Mouse (Mus musculus) forebrain, embryonic 13.5 days (tissue): ENCODE measurements around the gene Nme8. TPM values are rescaled to one million over a fixed set of nuclear protein-coding genes. Genes with fewer than 3 reads are reported as not detected.

Experiments
- ATAC-seq: fragments of 200-750 bp; cut with Nextera tagmentation; 2 replicates; pipeline ENCODE4 v1.8.0; 2017
- H3K27ac ChIP-seq: fragments of 300-500 bp; sonication (generic); 2 replicates; pipeline ENCODE4 v1.5.1; 2015; ENCODE audit warnings: inconsistent platforms, mild to moderate bottlenecking, moderate library complexity
- H3K27me3 ChIP-seq: fragments of 300-500 bp; sonication (generic); 2 replicates; pipeline ENCODE4 v1.6.1; 2015; ENCODE audit warnings: mild to moderate bottlenecking, inconsistent platforms
- H3K36me3 ChIP-seq: fragments of 300-500 bp; sonication (generic); 2 replicates; pipeline ENCODE4 v1.6.1; 2015; ENCODE audit warnings: mild to moderate bottlenecking, inconsistent platforms; ENCODE audit not compliant: poor library complexity, severe bottlenecking
- H3K4me1 ChIP-seq: fragments of 300-500 bp; sonication (generic); 2 replicates; pipeline ENCODE4 v1.6.1; 2015; ENCODE audit warnings: inconsistent platforms
- H3K4me2 ChIP-seq: fragments of 300-500 bp; sonication (generic); 2 replicates; pipeline ENCODE4 v1.6.1; 2015; ENCODE audit warnings: inconsistent platforms, mild to moderate bottlenecking, moderate library complexity
- H3K4me3 ChIP-seq: fragments of 300-500 bp; sonication (generic); 2 replicates; pipeline ENCODE4 v1.5.1; 2015; ENCODE audit warnings: mild to moderate bottlenecking, inconsistent platforms
- H3K9ac ChIP-seq: fragments of 300-500 bp; sonication (generic); 2 replicates; pipeline ENCODE4 v1.6.1; 2015; ENCODE audit warnings: mild to moderate bottlenecking, inconsistent platforms
- H3K9me3 ChIP-seq: fragments of 300-500 bp; sonication (generic); replicated peaks from 2 replicates; pipeline ENCODE4 v1.6.1; 2016; ENCODE audit warnings: inconsistent platforms
- WGBS: fragments of 180-500 bp; shearing (Covaris S2); methylation state at CpG from one replicate; pipeline ENCODE4 v1.1.7; 2015; 5-methylcytosine and 5-hydroxymethylcytosine counted together
- polyA plus RNA-seq: library from polyadenylated mRNA; unstranded; fragments of >200 nt; fragmentation: Nextera tagmentation; extraction: Ambion mirVana; gene quantifications from 2 replicates; pipeline ENCODE4 v1.2.1, GENCODE M21; 2015

Nme8 gene
- polyA plus RNA-seq, 1 experiment from 2014 or later, result 0.17 TPM

DNA sequence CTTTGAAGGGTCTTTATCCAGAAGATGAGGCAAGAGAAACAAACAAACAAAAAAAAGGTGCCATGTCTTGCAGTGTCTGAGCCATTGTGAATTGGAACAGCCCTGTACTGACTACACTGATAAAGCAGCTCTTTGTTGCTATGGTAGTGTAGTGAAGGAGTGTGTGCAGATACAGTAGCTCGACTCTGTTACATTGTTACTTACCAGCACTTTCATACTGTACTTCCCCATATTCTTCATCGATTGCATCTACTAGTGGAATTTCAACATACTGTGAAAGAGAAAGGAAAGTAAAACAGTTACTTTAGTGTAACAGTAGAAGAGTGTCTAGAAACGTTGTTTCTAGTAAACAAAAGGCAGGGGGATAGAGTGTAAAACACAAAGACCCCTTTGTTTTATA is 7.6 kb downstream of the Nme8 start:
- WGBS, result 48% methylated on average over 3 of the region's 3 CpGs
- H3K9me3 ChIP-seq, result no peaks in the 10 kb centered on the region
- no peak overlapping the region for H3K27ac ChIP-seq
- no peaks in the 10 kb centered on the region for H3K36me3 ChIP-seq
- no peak overlapping the region for H3K4me2 ChIP-seq
- no peak for ATAC-seq
- H3K27me3 ChIP-seq, result no peaks in the 10 kb centered on the region
- H3K4me3 ChIP-seq, result no peak overlapping the region
- no peak overlapping the region for H3K9ac ChIP-seq
- H3K4me1 ChIP-seq, result no peaks in the 10 kb centered on the region

DNA sequence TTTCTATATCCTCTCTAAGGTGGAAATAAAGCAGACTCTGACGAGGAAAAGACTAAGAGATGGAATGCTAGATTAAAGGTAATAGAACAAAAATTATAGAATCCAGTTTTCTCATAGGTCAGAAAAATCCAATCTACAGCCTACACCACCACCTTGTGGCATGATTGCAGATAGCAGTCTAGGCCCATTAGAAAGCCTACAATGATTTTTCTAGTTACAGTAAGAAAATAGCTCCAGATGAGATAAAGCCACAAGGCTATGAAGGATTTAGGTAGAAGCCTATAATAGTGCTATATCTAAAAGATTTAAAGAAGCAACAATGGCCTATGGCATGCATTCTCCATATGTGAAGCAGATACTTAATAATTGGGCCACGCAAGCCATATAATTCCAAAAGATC is 13.6 kb downstream of the Nme8 start:
- Histone ChIP-seq H3K27me3 (no peaks in the 10 kb centered on the region), H3K27ac (no peak overlapping the region), H3K36me3 (no peaks in the 10 kb centered on the region), H3K4me2 (no peak overlapping the region), H3K4me3 (no peak overlapping the region), H3K9ac (no peak overlapping the region), H3K9me3 (no peaks in the 10 kb centered on the region), H3K4me1 (peaks cover 6% of the 10 kb centered on the region)
- peak; percentile 39 for ATAC-seq
- 61% methylated on average over 2 of the region's 2 CpGs for WGBS

DNA sequence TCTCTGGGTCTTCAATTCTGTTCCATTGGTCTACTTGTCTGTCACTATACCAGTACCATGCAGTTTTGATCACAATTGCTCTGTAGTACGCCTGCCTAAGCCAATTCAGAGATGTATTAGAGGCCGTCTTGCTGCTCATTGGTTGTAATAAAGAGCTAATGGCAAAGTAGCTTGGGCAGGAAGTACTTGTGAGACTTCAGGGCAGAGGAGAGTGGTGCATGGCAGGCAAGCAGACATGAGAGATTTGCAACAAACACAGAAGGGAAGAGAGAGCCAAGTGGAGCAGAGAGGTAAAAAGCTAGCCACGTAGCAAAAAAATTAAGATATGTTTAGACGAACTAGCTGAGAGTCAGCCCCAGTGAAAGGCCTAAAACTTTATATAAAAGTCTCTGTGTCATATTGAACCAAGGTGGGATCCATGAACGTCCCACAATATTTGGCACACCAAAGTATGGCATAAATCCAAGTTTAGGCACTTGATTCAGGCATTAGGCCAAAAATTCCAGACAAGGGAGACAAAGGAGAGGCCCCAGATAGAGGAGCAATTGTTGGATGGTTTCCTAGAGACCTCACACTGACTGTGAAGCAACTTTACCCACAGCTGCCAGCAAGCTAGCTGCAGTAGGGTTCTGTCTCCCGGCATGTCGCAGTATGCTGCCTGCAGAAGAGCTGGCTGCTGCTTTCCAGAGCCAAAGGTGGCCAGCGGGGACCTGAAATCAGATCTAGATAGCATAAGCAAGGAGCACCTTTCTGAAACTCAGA is 14.5 kb downstream of the Nme8 start:
- no peak overlapping the region for H3K4me3 ChIP-seq
- peak; percentile 97 for ATAC-seq
- H3K27me3 ChIP-seq, result no peaks in the 10 kb centered on the region
- peaks cover 6% of the 10 kb centered on the region for H3K4me1 ChIP-seq
- 34% methylated on average over 8 of the region's 8 CpGs for WGBS
- H3K9ac ChIP-seq, result no peak overlapping the region
- no peaks in the 10 kb centered on the region for H3K36me3 ChIP-seq
- H3K4me2 ChIP-seq, result no peak overlapping the region
- no peaks in the 10 kb centered on the region for H3K9me3 ChIP-seq
- peak overlapping the region; percentile 71 for H3K27ac ChIP-seq

DNA sequence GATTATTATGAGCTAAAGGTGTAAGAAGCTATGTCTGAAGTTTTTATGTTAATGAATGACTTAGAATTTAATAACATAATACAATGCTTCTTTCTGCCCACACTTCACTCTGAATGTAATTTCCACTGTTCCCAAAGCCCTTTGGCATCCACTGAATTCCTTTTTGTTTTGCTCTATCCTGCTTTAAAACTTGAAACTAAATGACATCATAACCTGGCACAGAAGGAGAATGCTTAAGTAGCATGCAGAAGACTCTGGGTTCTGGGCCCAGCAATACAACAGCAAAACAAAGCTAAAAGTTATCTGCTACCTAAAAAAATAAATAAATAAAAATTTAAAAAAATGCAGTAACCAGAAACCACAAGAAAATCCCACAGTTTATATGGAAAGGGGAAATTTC is 23.0 kb downstream of the Nme8 start:
- H3K9me3 ChIP-seq, result no peaks in the 10 kb centered on the region
- peaks cover 22% of the 10 kb centered on the region for H3K4me1 ChIP-seq
- H3K27me3 ChIP-seq, result no peaks in the 10 kb centered on the region
- peak; percentile 79 for ATAC-seq
- no peak overlapping the region for H3K27ac ChIP-seq
- no peak overlapping the region for H3K4me3 ChIP-seq
- no peaks in the 10 kb centered on the region for H3K36me3 ChIP-seq
- no peak overlapping the region for H3K9ac ChIP-seq
- H3K4me2 ChIP-seq, result no peak overlapping the region

DNA sequence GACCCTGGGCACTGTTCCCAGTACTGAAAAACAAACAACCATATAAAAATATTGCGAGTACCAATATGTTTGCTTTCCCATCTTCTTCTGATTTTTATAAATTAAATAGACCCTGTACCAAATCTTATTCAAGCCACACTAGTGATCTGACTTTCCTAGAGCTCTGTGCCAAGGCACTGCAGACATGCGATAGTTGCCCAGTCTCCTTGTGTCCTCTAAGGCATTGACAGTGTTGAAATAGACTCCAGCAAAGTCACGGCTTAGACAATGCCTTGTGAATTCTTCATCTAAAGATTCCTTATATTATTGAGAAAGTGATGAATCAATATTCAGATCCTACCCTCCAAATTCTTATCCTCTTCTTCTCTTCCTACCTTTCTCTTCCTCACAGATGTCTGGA is 23.6 kb downstream of the Nme8 start:
- ATAC-seq, result 0 out of 2 replicates have a peak, but pooled peaks have one; percentile 51

DNA sequence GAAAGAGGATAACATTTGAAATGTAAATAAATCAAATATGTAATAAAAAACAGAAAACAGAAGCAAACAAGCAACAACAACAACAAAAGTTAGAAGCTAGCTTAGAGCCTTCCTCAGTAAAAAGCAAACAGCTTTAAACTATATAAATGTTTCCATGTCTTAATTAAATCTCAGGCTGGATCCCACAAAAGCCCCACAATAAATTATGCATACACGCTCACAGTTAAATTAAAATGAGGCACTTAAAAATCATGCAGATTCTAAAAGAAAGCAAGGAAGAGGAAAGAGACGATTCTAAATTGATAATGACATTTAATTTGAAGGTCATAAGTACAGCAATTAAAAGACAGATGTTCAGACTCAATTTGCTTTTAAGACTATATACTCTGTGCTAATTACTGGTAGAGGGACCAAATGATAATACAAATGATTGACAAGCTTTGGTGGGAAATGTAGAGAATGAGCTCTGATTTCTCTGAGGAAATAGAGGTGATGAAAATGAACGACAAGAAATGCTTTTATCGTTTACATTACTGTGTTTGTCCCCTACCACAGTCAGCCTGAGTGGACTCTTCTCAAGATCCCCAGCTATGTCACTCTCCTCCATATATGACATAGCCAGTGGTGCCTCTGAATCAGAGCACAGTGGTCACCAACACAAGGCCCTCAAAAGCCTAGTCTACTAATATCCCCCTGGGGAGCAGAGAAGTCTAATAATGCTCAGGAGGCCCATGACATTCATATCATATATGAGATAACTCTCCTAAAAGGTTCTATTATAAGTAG is 29.0 kb downstream of the Nme8 start:
- H3K4me1 ChIP-seq, result 0 out of 2 replicates have a peak, but pooled peaks cover 4% of the 10 kb centered on the region
- H3K36me3 ChIP-seq, result no peaks in the 10 kb centered on the region
- H3K27ac ChIP-seq, result peak overlapping the region; percentile 53; the same call in 1 of the 2 replicates
- ATAC-seq, result peak; percentile 83
- no peak overlapping the region for H3K4me3 ChIP-seq
- no peak overlapping the region for H3K4me2 ChIP-seq
- H3K27me3 ChIP-seq, result no peaks in the 10 kb centered on the region
- H3K9ac ChIP-seq, result no peak overlapping the region
- 47% methylated on average over 4 of the region's 4 CpGs for WGBS
- H3K9me3 ChIP-seq, result no peaks in the 10 kb centered on the region

More for the DNA sequence above, 23.6 kb downstream of the Nme8 start:
- Histone ChIP-seq H3K4me1 (peaks cover 22% of the 10 kb centered on the region), H3K4me2 (no peak overlapping the region), H3K27ac (peak overlapping the region; percentile 31; the same call in 1 of the 2 replicates), H3K27me3 (no peaks in the 10 kb centered on the region), H3K9me3 (no peaks in the 10 kb centered on the region), H3K36me3 (no peaks in the 10 kb centered on the region), H3K4me3 (no peak overlapping the region), H3K9ac (no peak overlapping the region)
- 65% methylated on average over 3 of the region's 3 CpGs for WGBS

DNA sequence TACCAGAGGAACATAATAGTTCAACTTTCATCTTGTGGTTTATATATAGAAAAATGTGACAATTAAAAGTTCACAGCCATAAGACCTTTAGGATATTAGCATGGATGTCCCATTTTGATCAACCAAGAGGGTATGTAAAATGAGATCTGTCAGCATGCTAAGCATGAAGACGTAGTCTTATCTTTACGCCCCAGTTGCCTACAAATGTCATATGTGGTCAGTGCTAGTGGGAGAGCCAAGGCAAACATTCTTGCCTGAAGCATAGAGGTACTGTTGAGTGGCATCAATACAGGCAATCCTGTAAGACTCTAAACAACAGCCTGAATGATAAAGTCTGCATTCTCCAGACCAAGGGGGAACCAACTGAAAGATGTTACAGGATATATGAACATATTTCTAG is 45.2 kb downstream of the Nme8 start:
- no peaks in the 10 kb centered on the region for H3K27me3 ChIP-seq
- H3K27ac ChIP-seq, result no peak overlapping the region
- WGBS, result 93% methylated on average over 2 of the region's 2 CpGs
- no peak for ATAC-seq
- no peak overlapping the region for H3K4me3 ChIP-seq
- no peak overlapping the region for H3K9ac ChIP-seq
- no peak overlapping the region for H3K4me2 ChIP-seq
- no peaks in the 10 kb centered on the region; the same call in 1 of the 2 replicates for H3K9me3 ChIP-seq
- H3K36me3 ChIP-seq, result no peaks in the 10 kb centered on the region
- no peaks in the 10 kb centered on the region for H3K4me1 ChIP-seq

DNA sequence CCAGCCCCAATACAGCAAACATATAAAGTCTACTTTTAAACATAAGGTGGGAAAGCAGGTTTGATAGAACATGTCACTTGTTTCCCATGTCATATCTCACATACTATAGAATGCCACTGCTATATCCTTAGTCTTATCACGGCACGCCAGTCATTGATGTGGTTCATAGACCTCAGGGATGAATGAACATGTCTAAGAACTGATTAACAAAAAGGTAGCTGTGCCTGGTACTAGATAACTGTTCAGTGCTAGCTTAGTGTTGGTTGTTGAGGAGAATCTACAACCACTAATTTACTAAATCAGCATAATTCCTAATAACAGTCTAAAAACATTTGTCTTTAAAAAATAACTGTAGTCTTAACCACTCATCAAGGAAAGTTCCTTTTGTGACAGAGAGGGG is 47.8 kb downstream of the Nme8 start:
- H3K9me3 ChIP-seq, result no peaks in the 10 kb centered on the region; the same call in 1 of the 2 replicates
- no peaks in the 10 kb centered on the region for H3K4me1 ChIP-seq
- no peak overlapping the region for H3K4me3 ChIP-seq
- H3K27ac ChIP-seq, result no peak overlapping the region
- no peaks in the 10 kb centered on the region for H3K36me3 ChIP-seq
- no peak overlapping the region for H3K4me2 ChIP-seq
- no peaks in the 10 kb centered on the region for H3K27me3 ChIP-seq
- ATAC-seq, result no peak
- 96% methylated on average over 2 of the region's 2 CpGs for WGBS
- H3K9ac ChIP-seq, result no peak overlapping the region

DNA sequence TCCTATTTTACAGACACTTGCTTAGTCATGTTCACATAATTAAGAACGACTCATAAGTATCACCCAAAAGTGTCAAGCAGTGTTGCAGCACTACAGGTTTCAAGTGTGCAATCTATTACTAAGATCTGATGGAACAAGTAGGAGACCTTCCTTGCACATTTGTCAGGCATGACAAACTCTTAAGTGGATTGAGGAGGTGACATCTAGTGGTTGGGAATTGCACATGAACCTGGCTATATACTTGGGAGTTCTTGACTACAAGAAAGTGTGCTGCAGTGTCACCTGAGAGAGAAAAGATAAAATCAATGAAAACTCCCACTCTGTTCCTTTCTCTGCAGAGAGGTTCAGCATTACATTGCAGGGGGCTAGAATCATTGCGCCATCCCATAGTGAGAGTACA is 53.4 kb downstream of the Nme8 start:
- no peaks in the 10 kb centered on the region for H3K36me3 ChIP-seq
- H3K27me3 ChIP-seq, result no peaks in the 10 kb centered on the region
- H3K27ac ChIP-seq, result no peak overlapping the region
- H3K4me1 ChIP-seq, result no peaks in the 10 kb centered on the region
- no peak for ATAC-seq
- no peak overlapping the region for H3K4me2 ChIP-seq
- H3K4me3 ChIP-seq, result no peak overlapping the region
- no peaks in the 10 kb centered on the region for H3K9me3 ChIP-seq
- WGBS, result 81% methylated on average over 2 of the region's 2 CpGs
- no peak overlapping the region for H3K9ac ChIP-seq

DNA sequence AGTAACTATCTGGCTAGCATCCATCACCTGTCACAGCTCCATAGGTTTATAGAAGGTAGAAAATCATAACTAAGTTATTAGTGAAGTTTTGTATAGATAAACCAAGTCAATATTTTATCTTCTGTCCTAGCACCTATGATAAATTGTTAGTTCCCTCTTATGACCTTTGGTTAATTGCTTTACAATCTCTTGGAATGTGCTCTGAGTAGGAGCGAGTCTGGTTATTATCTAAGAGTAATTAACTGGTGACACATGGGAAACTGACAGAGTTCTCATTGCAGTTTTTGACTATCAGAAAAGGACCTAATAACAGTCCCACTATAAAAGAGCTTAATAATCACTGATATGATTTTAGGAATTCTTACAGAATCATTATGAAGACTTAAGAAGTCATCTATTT is 54.1 kb downstream of the Nme8 start:
- H3K9me3 ChIP-seq, result no peaks in the 10 kb centered on the region
- H3K9ac ChIP-seq, result no peak overlapping the region
- no peak overlapping the region for H3K4me2 ChIP-seq
- 74% methylated on average over 1 of the region's 1 CpGs for WGBS
- no peaks in the 10 kb centered on the region for H3K36me3 ChIP-seq
- no peaks in the 10 kb centered on the region for H3K27me3 ChIP-seq
- no peak for ATAC-seq
- no peak overlapping the region for H3K27ac ChIP-seq
- H3K4me3 ChIP-seq, result no peak overlapping the region
- no peaks in the 10 kb centered on the region for H3K4me1 ChIP-seq

DNA sequence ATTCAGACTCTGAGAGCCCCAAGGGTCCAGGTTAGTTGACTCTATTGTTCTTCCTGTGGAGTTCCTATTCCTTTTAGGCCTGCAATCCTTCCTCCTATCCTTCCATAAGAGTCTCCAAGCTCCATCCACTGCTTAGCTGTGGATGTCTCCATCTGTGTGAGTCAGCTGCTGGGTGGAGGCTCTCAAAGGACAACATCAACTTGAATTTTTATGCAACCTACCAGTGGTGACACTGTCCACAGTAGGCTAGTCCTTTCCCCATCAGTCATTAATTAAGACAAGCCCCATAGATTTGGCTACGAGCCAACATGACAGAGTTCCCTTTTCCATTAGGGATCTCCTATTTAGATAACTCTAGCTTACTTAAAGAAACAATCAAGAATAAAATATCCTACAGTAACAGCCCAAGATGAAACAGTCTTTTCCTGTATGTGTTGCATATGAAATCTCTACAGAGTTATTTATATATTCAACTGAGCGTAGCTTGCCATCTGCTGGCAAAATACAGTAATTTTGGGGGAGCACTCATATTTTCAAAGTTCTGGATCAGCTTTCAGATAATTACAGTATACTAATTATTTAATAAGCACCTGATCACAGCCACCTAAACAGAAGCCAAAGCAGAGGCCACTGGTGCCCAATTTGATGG is 57.3 kb downstream of the Nme8 start:
- Histone ChIP-seq H3K4me2 (no peak overlapping the region), H3K36me3 (no peaks in the 10 kb centered on the region), H3K9me3 (no peaks in the 10 kb centered on the region), H3K4me3 (no peak overlapping the region), H3K9ac (no peak overlapping the region), H3K27ac (no peak overlapping the region), H3K27me3 (no peaks in the 10 kb centered on the region), H3K4me1 (no peaks in the 10 kb centered on the region)
- WGBS, result 82% methylated on average over 2 of the region's 2 CpGs
- 0 out of 2 replicates have a peak, but pooled peaks have one; percentile 48 for ATAC-seq

DNA sequence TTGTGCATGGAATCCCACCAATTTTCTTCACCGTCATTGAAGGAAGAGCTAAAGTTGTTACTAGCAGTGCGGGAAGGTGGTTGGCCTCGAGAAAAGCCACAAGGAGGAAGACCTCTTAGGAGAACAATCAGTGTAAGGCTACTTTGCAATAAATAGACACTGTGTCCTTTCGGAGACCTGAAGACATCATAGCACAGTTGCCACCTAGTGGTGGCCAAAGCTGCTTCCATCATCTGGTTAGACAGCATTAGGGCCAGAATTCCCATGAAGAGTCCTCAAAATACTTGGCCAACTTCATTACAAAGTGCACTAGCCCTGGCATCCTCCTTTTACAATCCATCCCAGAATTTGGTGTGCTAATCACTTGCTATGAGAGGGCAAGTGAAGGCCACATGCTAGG is 61.5 kb downstream of the Nme8 start:
- Histone ChIP-seq H3K9me3 (no peaks in the 10 kb centered on the region), H3K27ac (no peak overlapping the region), H3K4me1 (no peaks in the 10 kb centered on the region), H3K27me3 (no peaks in the 10 kb centered on the region), H3K4me3 (no peak overlapping the region), H3K9ac (no peak overlapping the region), H3K4me2 (no peak overlapping the region), H3K36me3 (no peaks in the 10 kb centered on the region)
- 84% methylated on average over 4 of the region's 4 CpGs for WGBS
- ATAC-seq, result no peak
